Mouse (Mus musculus): Measurements from ENCODE around the gene Ldhd. TPM values are rescaled to one million over a fixed set of nuclear protein-coding genes. Genes with fewer than 3 reads are reported as not detected.

The Ldhd gene
- polyA plus RNA-seq, 1 experiment from 2014 or later: 0.04 TPM

DNA sequence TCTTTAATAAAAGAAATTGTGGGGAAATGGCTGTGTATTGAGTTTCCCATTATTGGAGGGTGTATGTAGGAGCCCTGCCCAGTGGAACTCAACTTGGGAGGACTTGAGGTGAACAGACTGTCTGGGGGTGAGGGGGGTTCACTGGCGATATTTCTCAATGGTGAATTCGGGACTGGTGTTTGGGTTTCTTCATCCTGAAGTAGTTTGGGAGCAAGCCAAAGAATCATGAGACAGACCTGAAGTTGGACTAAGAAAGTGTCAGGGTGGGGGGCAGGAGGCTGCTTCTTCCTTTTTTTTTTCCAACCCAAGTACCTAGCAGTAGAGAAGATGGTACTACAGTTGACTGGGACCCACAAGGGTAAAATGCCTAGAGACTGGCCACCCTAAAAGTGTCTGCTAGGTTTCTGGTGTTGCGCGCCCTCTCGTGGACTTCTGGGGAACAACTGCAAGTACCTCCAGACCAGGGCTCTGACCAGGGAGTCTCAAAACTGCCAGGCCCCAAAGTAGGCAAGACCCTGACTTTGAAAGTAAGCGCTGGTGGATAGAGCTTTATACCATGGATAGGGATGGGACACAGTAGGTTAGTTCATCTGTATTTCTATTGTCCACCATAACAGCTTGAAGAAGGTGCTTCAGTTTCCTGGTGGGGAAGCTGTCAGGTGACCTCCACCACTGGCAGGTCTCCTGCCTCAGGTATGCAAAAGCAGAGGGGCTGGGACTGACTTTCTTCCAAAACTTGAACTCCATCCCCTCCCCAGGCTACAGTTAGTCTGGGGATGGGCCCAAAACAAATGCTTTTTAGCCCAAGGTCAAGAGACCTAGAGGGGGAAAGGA is 4.3 kb downstream of the Ldhd start:
- H3K9ac ChIP-seq (ENCODE audit: low read length): no peak overlapping the region
- no peaks in the 10 kb centered on the region for H3K9me3 ChIP-seq (ENCODE audit: control insufficient read depth, low read length)
- no peaks in the 10 kb centered on the region for H3K4me1 ChIP-seq (ENCODE audit: control insufficient read depth, insufficient read depth, low read length)
- DNase-seq (ENCODE audit: low spot score) (peak; percentile 86), ATAC-seq (ENCODE audit: insufficient number of reproducible peaks, low FRiP score, low TSS enrichment, low read depth) (no peak)
- no peak overlapping the region for H3K27ac ChIP-seq (replicated peaks; ENCODE audit: low read depth, low read length)
- H3K27me3 ChIP-seq (ENCODE audit: control insufficient read depth, insufficient read depth, low read length): no peaks in the 10 kb centered on the region
- no peak overlapping the region for H3K4me2 ChIP-seq (ENCODE audit: low read depth, severe bottlenecking)
- 36% methylated on average over 6 of the region's 6 CpGs for WGBS
- H3K36me3 ChIP-seq (ENCODE audit: control insufficient read depth, insufficient read depth, low read length): peaks cover 3% of the 10 kb centered on the region
- H3K4me3 ChIP-seq (ENCODE audit: low read depth, low read length): no peak overlapping the region

DNA sequence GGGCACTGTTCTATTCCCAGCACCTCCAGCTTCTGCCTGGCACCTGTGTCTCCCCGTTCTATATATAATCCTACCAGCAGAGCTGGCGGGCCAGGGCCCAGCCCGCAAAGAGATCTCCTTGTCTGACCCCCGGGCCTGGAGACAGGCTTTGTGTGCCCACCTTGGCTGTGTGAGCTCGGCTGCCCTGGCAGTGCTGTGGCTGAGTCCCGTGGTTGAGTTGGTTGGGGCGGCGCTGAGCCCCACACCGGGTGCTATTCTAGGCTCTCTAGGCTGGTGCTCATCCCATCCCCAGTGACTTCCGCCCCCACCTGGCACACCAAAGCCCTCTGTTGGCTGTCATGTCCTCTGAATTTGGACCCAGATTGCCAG is 5.3 kb downstream of the Ldhd start:
- DNase-seq (ENCODE audit: low spot score): no peak
- Histone ChIP-seq H3K4me3 (ENCODE audit: low read depth, low read length) (no peak overlapping the region), H3K4me2 (ENCODE audit: low read depth, severe bottlenecking) (no peak overlapping the region), H3K27me3 (ENCODE audit: control insufficient read depth, insufficient read depth, low read length) (no peaks in the 10 kb centered on the region), H3K9me3 (ENCODE audit: control insufficient read depth, low read length) (no peaks in the 10 kb centered on the region), H3K27ac (replicated peaks; ENCODE audit: low read depth, low read length) (no peak overlapping the region), H3K4me1 (ENCODE audit: control insufficient read depth, insufficient read depth, low read length) (no peaks in the 10 kb centered on the region), H3K36me3 (ENCODE audit: control insufficient read depth, insufficient read depth, low read length) (peaks cover 3% of the 10 kb centered on the region), H3K9ac (ENCODE audit: low read length) (no peak overlapping the region)
- WGBS: 94% methylated on average over 10 of the region's 10 CpGs
- ATAC-seq (ENCODE audit: insufficient number of reproducible peaks, low FRiP score, low TSS enrichment, low read depth): no peak

DNA sequence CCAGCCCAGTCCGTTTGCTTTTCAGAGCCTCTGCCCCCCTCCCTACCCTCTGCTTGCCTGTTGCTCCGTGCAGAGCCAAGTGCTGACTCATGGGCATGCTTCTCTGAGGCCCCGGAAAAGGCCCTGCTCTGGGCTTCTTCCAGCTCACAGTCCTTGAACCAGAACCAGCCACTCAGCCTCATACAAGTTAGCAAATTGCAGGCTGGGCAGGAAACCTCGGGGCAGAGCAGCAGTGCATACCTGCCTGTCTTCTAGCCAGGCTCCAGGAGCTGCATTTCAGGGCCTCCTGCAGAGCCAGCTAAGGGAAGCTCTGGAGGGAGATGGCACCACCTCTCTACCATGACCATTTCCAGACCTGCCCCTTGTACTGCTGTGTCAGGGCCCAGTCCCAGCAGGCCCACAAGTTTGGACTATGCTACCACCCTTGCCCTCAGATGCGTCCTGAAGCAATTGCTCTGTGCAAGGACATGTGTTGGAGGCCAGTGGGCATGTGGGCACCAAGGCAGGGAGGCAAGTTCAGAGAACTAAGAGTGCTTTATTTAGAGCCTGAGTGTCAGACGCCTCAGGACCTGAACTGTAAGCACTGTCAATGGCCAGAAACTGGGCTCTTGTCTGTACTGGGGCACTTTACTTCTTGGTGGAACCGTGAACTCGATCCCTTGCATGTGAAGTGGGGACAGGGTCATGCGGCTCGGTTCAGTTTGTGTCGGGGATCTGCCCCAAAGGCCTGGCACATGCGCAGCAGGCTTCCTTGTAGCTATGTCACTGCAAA is 5.9 kb downstream of the Ldhd start:
- Histone ChIP-seq H3K36me3 (ENCODE audit: control insufficient read depth, insufficient read depth, low read length) (peaks cover 3% of the 10 kb centered on the region), H3K4me1 (ENCODE audit: control insufficient read depth, insufficient read depth, low read length) (no peaks in the 10 kb centered on the region), H3K4me2 (ENCODE audit: low read depth, severe bottlenecking) (no peak overlapping the region), H3K9ac (ENCODE audit: low read length) (no peak overlapping the region), H3K4me3 (ENCODE audit: low read depth, low read length) (no peak overlapping the region), H3K27me3 (ENCODE audit: control insufficient read depth, insufficient read depth, low read length) (no peaks in the 10 kb centered on the region), H3K9me3 (ENCODE audit: control insufficient read depth, low read length) (no peaks in the 10 kb centered on the region), H3K27ac (replicated peaks; ENCODE audit: low read depth, low read length) (no peak overlapping the region)
- ATAC-seq (ENCODE audit: insufficient number of reproducible peaks, low FRiP score, low TSS enrichment, low read depth) (no peak), DNase-seq (ENCODE audit: low spot score) (no peak)
- 86% methylated on average over 12 of the region's 12 CpGs for WGBS

DNA sequence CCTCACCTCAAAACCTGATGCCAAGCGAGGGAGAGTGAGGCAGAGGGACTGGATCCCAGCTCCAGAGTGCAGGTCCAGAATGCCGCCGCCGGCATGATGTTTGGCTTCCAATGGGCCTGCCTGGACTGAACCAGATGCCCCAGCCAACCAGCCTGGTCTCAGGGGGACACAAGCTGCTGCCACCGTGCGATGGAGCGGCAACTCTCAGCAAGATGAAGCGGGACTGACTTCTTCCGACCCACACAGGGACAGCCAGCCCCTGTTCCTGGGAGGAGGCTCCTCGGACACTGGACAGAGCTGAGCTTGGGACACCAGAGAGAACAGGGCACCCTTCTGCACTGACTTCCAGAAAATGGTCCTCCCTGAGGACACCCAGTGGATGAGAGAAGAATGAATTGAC is 7.6 kb downstream of the Ldhd start:
- DNase-seq (ENCODE audit: low spot score) (no peak), ATAC-seq (ENCODE audit: insufficient number of reproducible peaks, low FRiP score, low TSS enrichment, low read depth) (no peak)
- H3K9me3 ChIP-seq (ENCODE audit: control insufficient read depth, low read length): no peaks in the 10 kb centered on the region
- no peak overlapping the region for H3K4me2 ChIP-seq (ENCODE audit: low read depth, severe bottlenecking)
- H3K27ac ChIP-seq (replicated peaks; ENCODE audit: low read depth, low read length): no peak overlapping the region
- WGBS: 94% methylated on average over 10 of the region's 10 CpGs
- H3K4me1 ChIP-seq (ENCODE audit: control insufficient read depth, insufficient read depth, low read length): no peaks in the 10 kb centered on the region
- peaks cover 3% of the 10 kb centered on the region for H3K36me3 ChIP-seq (ENCODE audit: control insufficient read depth, insufficient read depth, low read length)
- H3K9ac ChIP-seq (ENCODE audit: low read length): no peak overlapping the region
- H3K27me3 ChIP-seq (ENCODE audit: control insufficient read depth, insufficient read depth, low read length): no peaks in the 10 kb centered on the region
- no peak overlapping the region for H3K4me3 ChIP-seq (ENCODE audit: low read depth, low read length)

DNA sequence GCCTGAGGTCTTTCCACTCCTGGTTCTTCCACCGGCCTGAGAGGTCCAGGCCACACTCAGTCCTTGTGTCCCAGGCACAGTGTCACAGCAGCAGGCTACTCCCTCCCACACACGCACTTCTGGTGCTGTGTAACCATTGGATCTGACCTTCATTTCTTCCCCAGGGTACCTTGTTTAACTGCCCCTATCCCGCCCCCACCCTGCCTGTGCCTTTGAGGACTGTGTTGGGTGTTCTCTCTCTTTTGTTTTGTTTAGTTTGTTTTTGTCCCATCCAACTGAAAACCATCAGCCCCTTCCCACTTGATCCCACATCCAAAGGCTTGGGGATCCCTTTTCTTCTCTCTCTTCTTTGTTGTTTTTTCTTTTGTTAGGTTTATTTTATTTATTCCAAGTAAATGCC is 8.1 kb downstream of the Ldhd start:
- no peak for ATAC-seq (ENCODE audit: insufficient number of reproducible peaks, low FRiP score, low TSS enrichment, low read depth)
- Histone ChIP-seq H3K27ac (replicated peaks; ENCODE audit: low read depth, low read length) (no peak overlapping the region), H3K9me3 (ENCODE audit: control insufficient read depth, low read length) (no peaks in the 10 kb centered on the region), H3K36me3 (ENCODE audit: control insufficient read depth, insufficient read depth, low read length) (peaks cover 3% of the 10 kb centered on the region), H3K4me3 (ENCODE audit: low read depth, low read length) (no peak overlapping the region), H3K9ac (ENCODE audit: low read length) (no peak overlapping the region), H3K4me1 (ENCODE audit: control insufficient read depth, insufficient read depth, low read length) (no peaks in the 10 kb centered on the region), H3K27me3 (ENCODE audit: control insufficient read depth, insufficient read depth, low read length) (no peaks in the 10 kb centered on the region), H3K4me2 (ENCODE audit: low read depth, severe bottlenecking) (no peak overlapping the region)
- DNase-seq (ENCODE audit: low spot score): no peak
- 84% methylated on average over 3 of the region's 3 CpGs for WGBS

DNA sequence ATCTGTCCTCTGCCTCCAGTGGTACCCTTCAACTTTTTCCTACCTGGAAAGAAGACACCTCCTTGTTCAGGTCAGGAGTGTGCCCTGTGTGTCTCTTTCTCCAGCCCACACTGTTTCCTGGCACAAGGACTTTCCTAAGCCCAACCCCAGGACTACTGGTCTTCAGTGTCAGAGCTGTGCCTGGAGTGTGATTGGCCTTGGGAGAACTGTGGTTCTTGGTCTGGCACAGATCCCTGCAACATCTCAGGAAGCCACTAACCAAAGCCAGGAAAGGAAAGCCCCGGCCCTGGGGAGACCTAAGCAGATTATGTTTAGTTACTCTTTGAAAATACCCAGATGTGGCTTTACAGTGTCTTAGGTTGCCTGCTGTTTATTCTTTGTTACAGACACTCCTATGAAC is 10.2 kb downstream of the Ldhd start:
- ATAC-seq (ENCODE audit: insufficient number of reproducible peaks, low FRiP score, low TSS enrichment, low read depth) (no peak), DNase-seq (ENCODE audit: low spot score) (no peak)
- no peaks in the 10 kb centered on the region for H3K9me3 ChIP-seq (ENCODE audit: control insufficient read depth, low read length)
- H3K9ac ChIP-seq (ENCODE audit: low read length): no peak overlapping the region
- H3K27ac ChIP-seq (replicated peaks; ENCODE audit: low read depth, low read length): no peak overlapping the region
- no peaks in the 10 kb centered on the region for H3K27me3 ChIP-seq (ENCODE audit: control insufficient read depth, insufficient read depth, low read length)
- 69% methylated on average over 1 of the region's 1 CpGs for whole genome bisulfite sequencing
- H3K4me2 ChIP-seq (ENCODE audit: low read depth, severe bottlenecking): no peak overlapping the region
- peaks cover 3% of the 10 kb centered on the region for H3K36me3 ChIP-seq (ENCODE audit: control insufficient read depth, insufficient read depth, low read length)
- no peaks in the 10 kb centered on the region for H3K4me1 ChIP-seq (ENCODE audit: control insufficient read depth, insufficient read depth, low read length)
- H3K4me3 ChIP-seq (ENCODE audit: low read depth, low read length): no peak overlapping the region

DNA sequence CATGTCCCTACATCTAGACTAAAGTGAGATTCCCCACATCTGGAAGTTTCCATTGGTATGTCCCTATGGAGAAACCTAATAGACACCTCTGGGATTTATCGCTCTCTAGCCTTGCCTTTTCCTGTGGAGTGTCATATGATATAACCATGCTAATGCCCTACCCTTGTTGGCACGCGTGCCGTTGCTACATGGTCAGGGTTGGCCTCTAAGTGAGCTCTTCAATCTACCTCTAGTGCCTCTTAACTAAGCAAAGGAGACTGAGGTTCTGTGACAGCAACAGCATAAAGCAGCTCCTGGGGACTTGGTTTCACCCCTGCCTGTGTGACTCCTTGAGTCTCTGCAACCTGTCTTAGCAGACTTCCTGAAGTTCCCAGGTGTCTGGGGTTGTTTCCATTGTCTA is 11.9 kb downstream of the Ldhd start:
- no peak for ATAC-seq (ENCODE audit: insufficient number of reproducible peaks, low FRiP score, low TSS enrichment, low read depth)
- WGBS: 98% methylated on average over 4 of the region's 4 CpGs
- H3K27me3 ChIP-seq (ENCODE audit: control insufficient read depth, insufficient read depth, low read length): no peaks in the 10 kb centered on the region

DNA sequence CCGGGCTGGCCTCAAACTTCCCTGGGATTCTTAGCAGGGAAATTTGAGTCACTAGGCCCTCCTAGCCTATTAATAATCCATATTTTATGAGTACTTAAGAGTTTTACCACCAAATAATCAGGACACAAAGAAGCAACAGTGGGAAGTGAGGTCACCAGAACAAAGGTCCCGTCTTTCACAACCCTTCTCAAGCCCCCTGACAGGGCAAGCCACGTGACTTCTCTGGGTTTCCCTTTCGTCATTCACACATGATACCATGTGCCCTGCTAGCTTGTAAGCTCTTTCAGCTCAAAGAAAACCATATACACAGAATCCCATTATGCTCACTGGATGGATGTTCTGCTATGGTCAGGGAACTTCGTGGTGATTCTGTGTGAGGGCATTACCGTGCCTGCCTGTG is 12.4 kb downstream of the Ldhd start:
- no peak overlapping the region for H3K9ac ChIP-seq (ENCODE audit: low read length)
- H3K4me3 ChIP-seq (ENCODE audit: low read depth, low read length): no peak overlapping the region
- WGBS: 73% methylated on average over 6 of the region's 6 CpGs
- no peak overlapping the region for H3K4me2 ChIP-seq (ENCODE audit: low read depth, severe bottlenecking)
- H3K27me3 ChIP-seq (ENCODE audit: control insufficient read depth, insufficient read depth, low read length): no peaks in the 10 kb centered on the region
- no peaks in the 10 kb centered on the region for H3K4me1 ChIP-seq (ENCODE audit: control insufficient read depth, insufficient read depth, low read length)
- no peaks in the 10 kb centered on the region for H3K9me3 ChIP-seq (ENCODE audit: control insufficient read depth, low read length)
- H3K36me3 ChIP-seq (ENCODE audit: control insufficient read depth, insufficient read depth, low read length): peaks cover 3% of the 10 kb centered on the region; the same call in 1 of the 2 replicates
- ATAC-seq (ENCODE audit: insufficient number of reproducible peaks, low FRiP score, low TSS enrichment, low read depth) (no peak), DNase-seq (ENCODE audit: low spot score) (no peak)
- no peak overlapping the region for H3K27ac ChIP-seq (replicated peaks; ENCODE audit: low read depth, low read length)

More for the DNA sequence above, 11.9 kb downstream of the Ldhd start:
- Histone ChIP-seq H3K4me3 (ENCODE audit: low read depth, low read length) (no peak overlapping the region), H3K9me3 (ENCODE audit: control insufficient read depth, low read length) (no peaks in the 10 kb centered on the region), H3K27ac (replicated peaks; ENCODE audit: low read depth, low read length) (no peak overlapping the region), H3K9ac (ENCODE audit: low read length) (no peak overlapping the region), H3K36me3 (ENCODE audit: control insufficient read depth, insufficient read depth, low read length) (peaks cover 3% of the 10 kb centered on the region; the same call in 1 of the 2 replicates), H3K4me2 (ENCODE audit: low read depth, severe bottlenecking) (no peak overlapping the region), H3K4me1 (ENCODE audit: control insufficient read depth, insufficient read depth, low read length) (no peaks in the 10 kb centered on the region)
- DNase-seq (ENCODE audit: low spot score): no peak
